Mouse (Mus musculus) lung, postnatal 0 days (tissue): ENCODE results near the gene Ripk1. TPM values are rescaled to one million over a fixed set of nuclear protein-coding genes. Genes with fewer than 3 reads are reported as not detected.
"Not testable (repeated sequence)": the region's sequence is repeated elsewhere in the genome, so short reads cannot be mapped to it uniquely, and the experiment has no call there.

Experiments used
- ATAC-seq: fragments of 200-750 bp; cut with Nextera tagmentation; 2 replicates; pipeline ENCODE4 v1.8.0; 2017; ENCODE audit warnings: moderate library complexity
- DNase-seq: peaks from one replicate; pipeline ENCODE4 v3.0.0-alpha.2; 2016; ENCODE audit warnings: low spot score
- H3K27ac ChIP-seq: fragments of 300-500 bp; sonication (generic); 2 replicates; pipeline ENCODE4 v1.5.1; 2014; ENCODE audit warnings: antibody characterized with exemption, mild to moderate bottlenecking, low read length, mixed read lengths
- H3K27me3 ChIP-seq: fragments of 300-500 bp; sonication (generic); replicated peaks from 2 replicates; pipeline ENCODE4 v1.6.1; 2014; ENCODE audit warnings: low read length, mixed read lengths; ENCODE audit not compliant: insufficient read depth
- H3K36me3 ChIP-seq: fragments of 300-500 bp; sonication (generic); 2 replicates; pipeline ENCODE4 v1.6.1; 2014; ENCODE audit warnings: low read length, mixed read lengths; ENCODE audit not compliant: insufficient read depth
- H3K4me1 ChIP-seq: fragments of 300-500 bp; sonication (generic); 2 replicates; pipeline ENCODE4 v1.6.1; 2014; ENCODE audit warnings: antibody characterized with exemption, low read depth, low read length, mixed read lengths; ENCODE audit not compliant: insufficient read depth
- H3K4me2 ChIP-seq: fragments of 300-500 bp; sonication (generic); replicated peaks from 2 replicates; pipeline ENCODE4 v1.6.1; 2014; ENCODE audit warnings: low read depth, mild to moderate bottlenecking, low read length, moderate library complexity, mixed read lengths
- H3K4me3 ChIP-seq: fragments of 300-500 bp; sonication (generic); 2 replicates; pipeline ENCODE4 v1.5.1; 2014; ENCODE audit warnings: low read depth, low read length
- H3K9ac ChIP-seq: fragments of 300-500 bp; sonication (generic); replicated peaks from 2 replicates; pipeline ENCODE4 v1.6.1; 2014; ENCODE audit warnings: low read depth, mild to moderate bottlenecking
- H3K9me3 ChIP-seq: fragments of 300-500 bp; sonication (generic); 2 replicates; pipeline ENCODE4 v1.6.1; 2016; ENCODE audit warnings: low read length, mixed read lengths
- CTCF ChIP-seq: IDR thresholded peaks from 2 replicates; pipeline ENCODE4 v1.5.1; 2016; ENCODE audit warnings: antibody characterized with exemption, mild to moderate bottlenecking
- EP300 ChIP-seq: IDR thresholded peaks from 2 replicates; pipeline ENCODE4 v1.6.1; 2016; ENCODE audit warnings: antibody characterized with exemption, mild to moderate bottlenecking, control low read depth
- WGBS: fragments of 180-500 bp; shearing (Covaris S2); extraction: QIAGEN DNeasy Blood & Tissue Kit; methylation state at CpG from one replicate; pipeline ENCODE4 v1.1.7; 2014; 5-methylcytosine and 5-hydroxymethylcytosine counted together
- polyA plus RNA-seq: library from polyadenylated mRNA; unstranded; fragments of >200 nt; fragmentation: Nextera tagmentation; extraction: Ambion mirVana; gene quantifications from 2 replicates; pipeline ENCODE4 v1.2.1, GENCODE M21; 2015

Gene Ripk1
- polyA plus RNA-seq, 1 experiment from 2014 or later: 17.7 TPM

DNA sequence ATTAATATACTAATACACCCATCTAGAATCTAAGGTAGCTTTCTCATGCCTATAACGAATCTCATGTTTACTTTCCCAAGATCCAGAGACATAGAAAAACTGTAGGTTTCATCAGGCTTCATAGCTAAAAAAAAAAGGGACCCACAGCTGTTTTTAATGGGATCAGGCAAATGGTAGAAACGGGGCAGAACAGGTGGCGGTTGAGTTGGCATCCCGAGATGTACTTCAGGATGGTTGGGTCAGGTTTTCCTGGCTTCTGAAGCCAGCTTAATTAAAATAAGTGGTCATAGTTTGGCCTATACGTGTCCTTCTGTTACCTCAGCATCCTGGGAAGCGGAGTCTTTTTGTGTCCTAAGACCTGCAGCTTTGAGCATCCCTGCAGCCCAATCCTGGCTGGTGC lies 69.7 kb downstream of the Ripk1 start:
- ATAC-seq (no peak), DNase-seq (no peak)
- H3K27me3 ChIP-seq: no peaks in the 10 kb centered on the region
- H3K9ac ChIP-seq: no peak overlapping the region
- 88% methylated on average over 6 of the region's 6 CpGs for WGBS
- H3K36me3 ChIP-seq: no peaks in the 10 kb centered on the region
- H3K4me1 ChIP-seq: peaks cover 5% of the 10 kb centered on the region; the same call in 1 of the 2 replicates
- no peak overlapping the region for H3K4me2 ChIP-seq
- H3K9me3 ChIP-seq: no peaks in the 10 kb centered on the region
- TF ChIP-seq CTCF (no peak), EP300 (no peak)
- H3K4me3 ChIP-seq: no peak overlapping the region
- no peak overlapping the region for H3K27ac ChIP-seq

GRCm38 (mm10) chr13:34072847-34073246 lies 70.7 kb downstream of the Ripk1 start:
- WGBS: 58% methylated on average over 3 of the region's 3 CpGs
- Histone ChIP-seq H3K4me3 (no peak overlapping the region), H3K4me2 (no peak overlapping the region), H3K9me3 (no peaks in the 10 kb centered on the region), H3K27me3 (no peaks in the 10 kb centered on the region), H3K9ac (no peak overlapping the region), H3K4me1 (peaks cover 7% of the 10 kb centered on the region; the same call in 1 of the 2 replicates), H3K27ac (no peak overlapping the region), H3K36me3 (no peaks in the 10 kb centered on the region)
- ATAC-seq (no peak), DNase-seq (peak; percentile 28)
- TF ChIP-seq CTCF (no peak), EP300 (no peak)

DNA sequence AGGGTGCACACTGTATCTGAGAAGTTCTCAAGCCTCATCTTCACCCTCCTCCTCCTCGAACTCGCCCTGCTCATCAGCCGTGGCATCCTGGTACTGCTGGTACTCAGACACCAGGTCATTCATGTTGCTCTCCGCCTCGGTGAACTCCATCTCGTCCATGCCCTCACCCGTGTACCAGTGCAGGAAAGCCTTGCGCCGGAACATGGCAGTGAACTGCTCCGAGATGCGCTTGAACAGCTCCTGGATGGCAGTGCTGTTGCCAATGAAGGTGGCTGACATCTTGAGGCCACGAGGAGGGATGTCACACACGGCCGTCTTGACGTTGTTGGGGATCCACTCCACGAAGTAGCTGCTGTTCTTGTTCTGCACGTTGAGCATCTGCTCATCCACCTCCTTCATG lies 72.3 kb downstream of the Ripk1 start:
- H3K4me1 ChIP-seq: peaks cover 13% of the 10 kb centered on the region; the same call in 1 of the 2 replicates
- H3K27ac ChIP-seq, H3K4me3 ChIP-seq, H3K9ac ChIP-seq, H3K4me2 ChIP-seq, H3K27me3 ChIP-seq, ATAC-seq, H3K9me3 ChIP-seq, H3K36me3 ChIP-seq, DNase-seq: not testable (repeated sequence)
- WGBS: 95% methylated on average over 9 of the region's 17 CpGs

- H3K27me3 ChIP-seq, H3K27ac ChIP-seq, H3K36me3 ChIP-seq, H3K9me3 ChIP-seq, ATAC-seq, H3K9ac ChIP-seq, DNase-seq, H3K4me3 ChIP-seq: not testable (repeated sequence)
- WGBS: 79% methylated on average over 6 of the region's 6 CpGs
- Histone ChIP-seq H3K4me1 (peaks cover 13% of the 10 kb centered on the region; the same call in 1 of the 2 replicates), H3K4me2 (peak overlapping the region; percentile 87; the same call in 1 of the 2 replicates)
Measured at GRCm38 (mm10) chr13:34075893-34076292, 73.7 kb downstream of the Ripk1 start.

DNA sequence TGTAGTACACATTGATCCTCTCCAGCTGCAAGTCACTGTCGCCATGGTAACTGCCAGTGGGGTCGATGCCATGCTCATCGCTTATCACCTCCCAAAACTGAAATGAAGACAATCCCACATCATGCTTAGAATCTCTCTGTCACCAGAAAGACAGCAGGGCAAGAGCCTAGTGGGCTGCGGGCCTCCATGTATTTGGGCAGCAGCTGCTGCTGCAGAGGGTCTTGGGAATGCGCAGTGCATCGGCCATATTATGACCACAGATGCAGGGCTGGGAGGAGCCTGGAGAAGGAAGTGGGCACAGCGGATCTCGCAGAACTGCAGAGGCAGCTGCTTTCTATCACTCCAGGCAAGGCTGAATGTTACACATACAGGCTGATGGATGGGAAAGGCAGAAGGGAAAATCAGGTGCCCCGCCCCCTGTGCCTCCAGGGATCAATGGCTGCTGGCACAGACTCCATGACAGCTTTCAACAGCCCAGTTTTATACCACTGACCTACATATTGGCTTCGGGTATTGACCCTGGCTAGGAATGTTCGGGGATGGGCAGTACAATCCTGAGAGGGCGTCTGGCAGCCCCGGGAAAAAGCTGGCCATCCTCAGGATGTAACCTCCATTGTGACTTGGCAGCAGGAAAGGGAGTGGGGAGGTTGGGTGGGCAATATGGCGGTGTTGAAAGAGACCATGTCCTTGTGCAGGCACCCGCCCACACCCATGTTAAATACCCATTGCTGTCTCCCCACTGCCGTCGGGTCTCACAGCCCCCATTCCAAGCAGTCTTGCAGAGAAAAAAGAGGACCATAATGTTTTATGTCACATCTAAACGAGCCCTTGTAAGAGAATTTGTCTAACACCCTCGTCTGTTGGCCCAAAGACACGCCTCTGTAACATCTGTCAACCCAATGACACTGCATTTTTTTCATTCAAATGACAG lies 74.7 kb downstream of the Ripk1 start:
- 28% methylated on average over 20 of the region's 20 CpGs for WGBS
- DNase-seq: peak; percentile 60
- Histone ChIP-seq H3K9ac (0 out of 2 replicates have a peak overlapping the region, but pooled peaks have one; percentile 9), H3K4me3 (peak overlapping the region; percentile 78), H3K4me1 (peaks cover 13% of the 10 kb centered on the region; the same call in 1 of the 2 replicates), H3K27ac (peak overlapping the region; percentile 80), H3K4me2 (peak overlapping the region; percentile 87), H3K36me3 (no peaks in the 10 kb centered on the region), H3K27me3 (no peaks in the 10 kb centered on the region), H3K9me3 (no peaks in the 10 kb centered on the region)
- ATAC-seq: no peak; the same call in 1 of the 2 replicates
- TF ChIP-seq EP300: no peak
- TF ChIP-seq CTCF: no peak

DNA sequence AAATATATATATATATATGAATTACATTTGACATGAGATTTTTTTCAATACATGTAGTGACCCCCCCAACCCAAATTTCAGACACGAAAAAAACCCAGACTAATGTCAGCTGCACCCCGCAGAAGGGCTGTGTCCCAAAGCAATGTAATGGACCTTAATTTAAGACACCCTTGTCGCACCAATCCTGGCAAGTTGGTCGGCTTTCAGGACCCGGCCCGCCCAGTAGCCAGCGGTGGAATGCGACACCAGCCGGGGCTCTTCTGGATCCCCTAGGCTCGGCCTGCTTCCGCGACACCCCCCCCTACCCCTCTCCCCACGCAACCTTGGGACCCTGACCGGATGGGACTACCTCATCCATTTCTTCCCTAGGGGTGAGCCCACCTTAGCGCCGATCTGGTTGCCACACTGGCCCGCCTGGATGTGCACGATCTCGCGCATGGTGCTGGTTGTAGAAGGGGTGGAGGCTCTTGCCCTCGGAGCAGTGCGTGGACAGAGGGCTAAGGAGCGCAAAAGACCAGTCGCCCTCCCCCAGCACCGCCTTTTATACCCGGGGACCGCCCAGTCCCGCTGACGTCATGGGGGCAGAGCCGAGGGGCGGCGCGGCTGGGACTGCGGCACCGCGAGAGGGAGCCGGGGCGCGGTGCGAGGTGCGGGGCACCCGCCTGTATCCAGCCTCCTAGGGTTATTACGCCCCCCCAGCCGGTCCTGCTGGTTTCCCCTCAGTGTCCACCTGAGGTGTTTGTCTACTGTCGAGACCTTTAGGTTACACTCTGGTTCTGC lies 75.5 kb downstream of the Ripk1 start, which contains the start of gene Tubb2a:
TSS of gene Tubb2a (minus strand) at position 516 of the 780 bp plus-strand sequence.
- H3K27ac ChIP-seq: peak within 1 kb of the TSS; percentile 80
- H3K9ac ChIP-seq: peak within 1 kb of the TSS; percentile 74
- peaks cover 13% of the 10 kb centered on the region; the same call in 1 of the 2 replicates for H3K4me1 ChIP-seq
- ATAC-seq (peak; percentile 93), DNase-seq (peak; percentile 96)
- under 1% methylated on average over 40 of the region's 45 CpGs for WGBS
- TF ChIP-seq EP300 (no peak), CTCF (peak; percentile 77)
- H3K27me3 ChIP-seq: no peaks in the 10 kb centered on the region
- peak within 1 kb of the TSS; percentile 87 for H3K4me2 ChIP-seq
- H3K36me3 ChIP-seq: no peaks in the 10 kb centered on the region
- no peaks in the 10 kb centered on the region for H3K9me3 ChIP-seq
- peak within 1 kb of the TSS; percentile 78 for H3K4me3 ChIP-seq
